Mouse (Mus musculus) liver, adult 2 months (tissue): Measurements from ENCODE around the gene Mrnip.

Source experiments
- CTCF ChIP-seq: fragments of 200-500 bp; IDR thresholded peaks from 2 replicates; pipeline ENCODE4 v1.5.1; 2011; ENCODE audit warnings: low read depth, low read length, control low read depth
- POLR2A ChIP-seq: fragments of 200-500 bp; IDR thresholded peaks from 2 replicates; pipeline ENCODE4 v1.6.1; 2011; ENCODE audit warnings: low read length, control low read depth; ENCODE audit not compliant: insufficient read depth; ENCODE audit errors: extremely low read depth

DNA sequence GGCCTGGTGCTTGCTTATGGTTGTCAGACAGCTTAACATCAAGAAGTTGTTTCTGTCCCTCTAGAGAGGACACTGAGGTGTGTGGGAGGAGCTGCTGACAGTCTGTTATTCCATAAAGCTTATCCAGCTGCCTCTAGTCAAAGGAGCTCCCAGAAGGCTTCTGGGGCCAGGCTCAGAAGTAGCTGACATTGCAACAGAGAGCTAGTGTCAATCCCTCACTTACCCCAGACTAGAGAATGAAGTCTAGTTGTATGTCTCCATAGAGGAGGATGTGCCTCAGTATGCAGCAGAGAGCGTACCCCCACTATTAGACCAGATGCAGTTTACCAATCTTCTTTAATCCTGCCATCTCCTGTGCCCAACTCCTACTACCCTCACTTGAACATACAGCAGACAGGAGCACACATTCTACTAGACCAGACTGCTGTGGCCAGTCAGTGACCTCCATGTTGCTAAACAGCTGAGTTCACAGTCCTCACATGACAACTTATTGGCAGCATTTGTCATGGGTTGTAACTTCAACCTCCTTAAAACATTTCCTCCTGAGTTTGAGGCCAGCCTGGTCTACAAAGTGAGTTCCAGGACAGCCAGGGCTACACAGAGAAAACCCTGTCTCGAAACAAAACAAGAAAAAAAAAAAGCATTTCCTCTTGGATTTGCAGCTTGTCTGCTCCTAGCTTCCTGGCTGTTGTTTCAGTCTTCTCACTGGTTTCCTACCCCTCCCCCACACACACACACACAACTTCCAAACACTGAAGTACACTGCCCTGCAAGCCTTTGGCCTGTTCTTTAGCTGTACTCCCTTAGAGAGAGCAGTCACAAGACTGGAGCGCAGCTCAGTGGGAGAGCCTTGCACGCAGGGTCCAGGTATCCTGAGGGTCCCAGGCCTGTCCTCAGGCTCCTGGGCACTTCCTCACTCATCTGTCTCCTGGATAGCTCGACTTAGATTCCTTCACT lies 4.6 kb downstream of the Mrnip start:
- TF ChIP-seq POLR2A (no peak), CTCF (no peak)
